Mouse (Mus musculus) stomach, postnatal 0 days (tissue): ENCODE data around the gene Mov10l1.

Source experiments
- CTCF ChIP-seq: IDR thresholded peaks from 2 replicates; pipeline ENCODE4 v1.5.1; 2016; ENCODE audit warnings: antibody characterized with exemption, low read depth, mild to moderate bottlenecking, moderate library complexity
- EP300 ChIP-seq: optimal IDR thresholded peaks from 2 replicates; pipeline ENCODE3; 2016; ENCODE audit warnings: antibody characterized with exemption

DNA sequence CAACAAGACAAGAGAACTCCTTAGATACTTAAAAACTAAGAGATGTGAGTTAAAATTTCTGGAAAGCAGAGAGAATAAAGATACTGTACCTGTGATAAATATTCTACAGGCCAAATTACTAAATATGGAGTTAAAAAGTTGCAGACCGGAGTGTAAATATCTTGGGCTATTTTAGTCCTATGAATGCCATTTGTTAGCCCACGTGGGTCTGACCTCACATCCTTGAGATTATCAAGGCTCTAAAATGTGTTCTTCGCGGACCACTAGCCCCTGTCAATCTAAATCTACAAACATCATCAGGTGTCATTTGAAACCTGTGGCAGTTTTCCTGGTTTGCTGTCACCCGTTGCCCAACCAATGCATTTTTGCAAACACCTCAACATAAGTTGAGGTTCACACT lies 39.9 kb upstream of the Mov10l1 start:
- TF ChIP-seq CTCF (no peak), EP300 (no peak)
